Mouse (Mus musculus) erythroblast, adult 5-6 weeks (primary cell): ENCODE measurements around the gene Eipr1. TPM values are rescaled to one million over a fixed set of nuclear protein-coding genes. Genes with fewer than 3 reads are reported as not detected.
A peak's percentile ranks its signal among the peaks of the same experiment; 100 is the strongest.
"Not testable (repeated sequence)": the region's sequence is repeated elsewhere in the genome, so short reads cannot be mapped to it uniquely, and the experiment has no call there.

Source experiments
- ATAC-seq: replicated peaks from 2 replicates; pipeline ENCODE4 v1.8.0; 2016; ENCODE audit warnings: moderate number of reproducible peaks, mild to moderate bottlenecking, moderate TSS enrichment, inconsistent platforms; ENCODE audit not compliant: poor library complexity, low FRiP score, severe bottlenecking
- total RNA-seq, 2 experiments: library from RNA; stranded (forward) in 1 of 2; stranded (reverse) in 1 of 2; fragments of 150-400 nt in 1 of 2; fragments of 200-764, 138-1000 nt in 1 of 2; gene quantifications; 2 replicates each; pipeline versions ENCODE4 v1.2.3 to v1.2.4; 2015 to 2017; ENCODE audit warnings: low replicate concordance in 2 of 2

The Eipr1 gene
- total RNA-seq (2015; ENCODE audit: low replicate concordance) = 15.3 and 41.1 TPM in 2 replicates
- 20.8 and 21.6 TPM in 2 replicates for total RNA-seq (2017; ENCODE audit: low replicate concordance)

- peak; percentile 94 for ATAC-seq
Observed at GRCm38 (mm10) chr12:28751508-28752263, at the start of gene Eipr1. TSS of gene Eipr1 (plus strand) at chr12:28751803.

GRCm38 (mm10) chr12:28704381-28704780, 47.2 kb upstream of the Eipr1 start:
- ATAC-seq = no peak

- no peak for ATAC-seq
Observed at GRCm38 (mm10) chr12:28705204-28705603, 46.4 kb upstream of the Eipr1 start.

GRCm38 (mm10) chr12:28708154-28708553, 43.4 kb upstream of the Eipr1 start:
- no peak for ATAC-seq

- no peak for ATAC-seq
Observed at GRCm38 (mm10) chr12:28710566-28711185, 40.9 kb upstream of the Eipr1 start.

GRCm38 (mm10) chr12:28714822-28715632, 36.6 kb upstream of the Eipr1 start:
- ATAC-seq = no peak

GRCm38 (mm10) chr12:28717066-28717465, 34.5 kb upstream of the Eipr1 start:
- ATAC-seq = no peak

- no peak for ATAC-seq
Observed at GRCm38 (mm10) chr12:28718106-28718505, 33.5 kb upstream of the Eipr1 start.

- ATAC-seq = no peak
Observed at GRCm38 (mm10) chr12:28724366-28724765, 27.2 kb upstream of the Eipr1 start.

- ATAC-seq = no peak
Observed at GRCm38 (mm10) chr12:28726204-28726603, 25.4 kb upstream of the Eipr1 start.

- ATAC-seq = no peak
Observed at GRCm38 (mm10) chr12:28727061-28727460, 24.5 kb upstream of the Eipr1 start.

- no peak for ATAC-seq
Observed at GRCm38 (mm10) chr12:28732631-28733030, 19.0 kb upstream of the Eipr1 start.

GRCm38 (mm10) chr12:28733520-28734245, 17.9 kb upstream of the Eipr1 start:
- ATAC-seq = not testable (repeated sequence)

- no peak for ATAC-seq
Observed at GRCm38 (mm10) chr12:28734271-28734670, 17.3 kb upstream of the Eipr1 start.

GRCm38 (mm10) chr12:28735293-28735692, 16.3 kb upstream of the Eipr1 start:
- no peak for ATAC-seq

- no peak for ATAC-seq
Observed at GRCm38 (mm10) chr12:28743328-28743727, 8.3 kb upstream of the Eipr1 start.

- peak; percentile 86 for ATAC-seq
Observed at GRCm38 (mm10) chr12:28750021-28750633, 1.5 kb upstream of the Eipr1 start, which contains the start of gene Trappc12. TSS of gene Trappc12 (minus strand) at chr12:28750472.

- ATAC-seq = no peak
Observed at GRCm38 (mm10) chr12:28750876-28751275, 727 bp upstream of the Eipr1 start.

GRCm38 (mm10) chr12:28756019-28756418, 4.4 kb downstream of the Eipr1 start:
- no peak for ATAC-seq
